Mouse (Mus musculus) cortical plate, adult 2 months (tissue): ENCODE results near the gene Olfr875. TPM values are rescaled to one million over a fixed set of nuclear protein-coding genes. Genes with fewer than 3 reads are reported as not detected.
"Not testable (repeated sequence)": the region's sequence is repeated elsewhere in the genome, so short reads cannot be mapped to it uniquely, and the experiment has no call there.

Experiments
- H3K27ac ChIP-seq: fragments of 200-500 bp; 2 replicates; pipeline ENCODE4 v1.5.1; 2012; ENCODE audit warnings: low read length, control low read depth, inconsistent platforms; ENCODE audit not compliant: insufficient read depth
- H3K4me1 ChIP-seq: fragments of 200-500 bp; 2 replicates; pipeline ENCODE4 v1.6.1; 2011; ENCODE audit warnings: low read length; ENCODE audit not compliant: control insufficient read depth, insufficient read depth
- H3K4me3 ChIP-seq: fragments of 200-500 bp; 2 replicates; pipeline ENCODE4 v1.5.1; 2011; ENCODE audit warnings: mild to moderate bottlenecking, low read length, control low read depth; ENCODE audit not compliant: insufficient read depth
- CTCF ChIP-seq: fragments of 200-500 bp; IDR thresholded peaks from 2 replicates; pipeline ENCODE4 v1.5.1; 2011; ENCODE audit warnings: mild to moderate bottlenecking, control low read depth, low read length; ENCODE audit not compliant: insufficient read depth; ENCODE audit errors: extremely low read depth
- POLR2A ChIP-seq: fragments of 200-500 bp; IDR thresholded peaks from 2 replicates; pipeline ENCODE4 v1.6.1; 2011; ENCODE audit warnings: mild to moderate bottlenecking, low read length, control low read depth; ENCODE audit not compliant: insufficient read depth; ENCODE audit errors: extremely low read depth
- polyA plus RNA-seq: library from polyadenylated mRNA; depleted of rRNA; stranded (reverse); fragments of >200 nt; gene quantifications from 2 replicates; pipeline ENCODE4 v1.2.3, GENCODE M21; 2012; rRNA removed

Olfr875 gene
- not detected in 2 replicates for polyA plus RNA-seq

DNA sequence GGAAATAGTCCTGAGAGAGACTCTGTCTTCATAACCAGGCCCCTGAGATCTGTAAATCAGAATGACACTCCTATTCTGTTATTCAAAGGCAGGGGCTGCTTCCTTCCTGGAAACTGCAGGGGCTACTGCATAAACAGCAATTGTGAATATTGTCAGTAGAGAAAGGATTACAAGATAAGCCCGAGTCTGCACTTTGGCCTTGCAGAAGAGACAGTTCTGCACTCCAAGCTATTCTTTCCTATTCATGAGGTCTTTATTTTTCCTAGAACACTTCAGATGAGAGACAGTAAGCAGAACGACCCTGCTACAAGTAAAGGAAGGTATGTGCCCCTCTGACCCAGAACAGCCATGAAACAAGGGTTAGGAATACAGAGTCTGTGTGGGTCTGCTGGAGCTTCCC is at the start of gene Olfr875:
Gene Olfr875, plus strand, starts transcription at position 99 of the 400 bp plus-strand sequence.
- TF ChIP-seq POLR2A (no peak), CTCF (no peak)
- Histone ChIP-seq H3K4me1 (no peaks in the 10 kb centered on the region), H3K27ac (no peak within 1 kb of the TSS)

DNA sequence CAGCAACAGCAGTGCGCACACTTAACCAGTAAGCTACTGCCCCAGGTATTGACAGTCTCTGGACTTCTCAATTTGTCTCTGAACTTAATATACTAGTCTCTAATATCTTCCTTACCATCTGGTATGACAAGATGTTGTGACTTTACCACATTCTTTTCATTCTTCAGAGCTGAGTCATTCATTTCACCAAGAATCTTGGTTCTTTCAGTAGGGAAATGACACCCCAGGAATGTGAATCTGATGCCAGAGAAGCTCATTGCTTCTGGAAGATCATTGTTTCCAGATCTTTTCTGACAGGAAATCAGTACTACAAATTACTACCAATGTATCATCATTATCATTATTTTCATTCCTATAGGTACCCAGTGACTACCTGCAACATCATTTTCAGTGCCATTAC is 37.3 kb upstream of the Olfr875 start:
- TF ChIP-seq POLR2A: no peak
- no peak overlapping the region for H3K27ac ChIP-seq

More for the DNA sequence above, at the start of gene Olfr875:
- no peak within 1 kb of the TSS for H3K4me3 ChIP-seq

DNA sequence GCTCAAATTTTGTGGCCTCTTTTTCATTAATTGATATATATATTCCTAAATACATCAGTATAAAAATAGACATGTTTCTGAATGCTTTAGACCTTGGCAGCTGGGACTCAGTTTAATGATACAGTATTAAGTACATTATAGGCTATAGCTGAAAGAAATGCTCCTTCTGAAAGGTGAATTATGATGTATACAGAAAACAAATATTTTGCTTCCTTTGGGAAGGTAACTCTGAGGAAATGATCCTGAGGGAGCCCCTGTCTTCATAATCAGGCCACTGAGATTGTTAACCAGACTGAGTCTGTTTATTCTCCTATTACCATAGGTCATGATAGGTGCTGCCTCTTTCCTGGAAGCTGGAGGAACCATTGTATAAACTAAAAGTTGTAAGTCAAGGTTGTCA is 26.9 kb upstream of the Olfr875 start, which contains the start of gene Olfr874:
Gene Olfr874, plus strand, starts transcription at position 301 of the 400 bp plus-strand sequence.
- TF ChIP-seq POLR2A (no peak), CTCF (no peak)
- Histone ChIP-seq H3K4me1 (no peaks in the 10 kb centered on the region), H3K4me3 (no peak within 1 kb of the TSS), H3K27ac (no peak within 1 kb of the TSS)

More for the DNA sequence above, 37.3 kb upstream of the Olfr875 start:
- Histone ChIP-seq H3K4me1 (no peaks in the 10 kb centered on the region), H3K4me3 (no peak overlapping the region)

DNA sequence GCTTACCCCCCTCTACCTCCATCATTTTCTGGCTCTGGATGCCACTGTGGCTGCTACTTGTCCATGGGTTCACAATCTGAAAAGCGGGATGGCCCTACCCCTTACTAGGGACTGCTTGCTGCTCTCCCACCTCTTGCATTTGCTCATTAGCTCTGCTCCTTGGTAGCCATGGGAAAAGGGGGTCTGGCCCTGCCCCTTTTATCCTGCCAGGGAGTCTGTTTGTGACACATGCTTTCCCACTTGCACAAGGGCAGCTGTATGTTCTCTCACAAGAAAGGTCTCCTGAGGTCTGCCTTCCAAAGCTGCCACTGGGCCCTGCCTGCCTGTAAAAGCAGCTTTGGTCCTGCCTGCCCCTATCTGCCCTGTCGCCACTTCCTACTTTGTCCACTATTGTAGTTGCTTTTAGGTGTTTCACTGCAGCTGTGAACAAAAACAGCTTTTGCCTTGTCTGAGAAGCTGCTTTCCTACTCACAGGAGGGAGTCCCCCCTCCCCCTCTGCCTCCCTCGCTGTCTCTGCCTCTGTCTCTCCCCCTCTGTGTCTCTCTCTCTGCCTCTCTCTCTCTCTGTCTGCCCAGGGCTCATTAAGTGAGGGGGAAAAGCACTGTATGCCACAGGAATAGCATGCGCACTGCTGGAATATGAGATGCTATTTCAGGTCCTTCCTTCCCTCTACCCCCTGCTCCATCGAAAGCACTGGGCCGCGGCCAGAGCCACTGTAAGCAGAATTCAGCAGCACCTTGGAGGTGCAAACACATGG is 21.2 kb upstream of the Olfr875 start:
- no peaks in the 10 kb centered on the region; the same call in 1 of the 2 replicates for H3K4me1 ChIP-seq
- TF ChIP-seq POLR2A (no peak), CTCF (no peak)
- H3K4me3 ChIP-seq: no peak overlapping the region
- H3K27ac ChIP-seq: no peak overlapping the region; the same call in 1 of the 2 replicates

DNA sequence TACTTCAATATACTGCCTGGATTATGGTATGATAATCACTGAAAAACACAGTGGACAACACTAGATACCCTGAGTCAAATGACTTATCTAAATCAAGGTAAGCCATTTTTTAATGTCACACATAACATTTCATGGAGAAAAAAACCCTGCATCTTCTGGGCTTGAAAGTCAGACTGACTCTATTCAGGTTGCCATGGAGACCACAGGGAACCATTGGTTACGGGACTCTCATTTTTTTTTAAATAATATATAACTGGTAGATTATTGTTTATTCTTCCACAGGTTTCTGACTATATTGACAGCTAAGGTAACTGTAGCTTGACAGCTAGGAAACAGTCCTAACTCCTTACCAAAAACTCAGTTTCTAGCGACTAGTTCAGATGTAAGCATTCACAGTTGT is 20.2 kb upstream of the Olfr875 start:
- Histone ChIP-seq H3K4me3 (no peak overlapping the region), H3K27ac (no peak overlapping the region), H3K4me1 (no peaks in the 10 kb centered on the region; the same call in 1 of the 2 replicates)
- TF ChIP-seq CTCF: no peak
- no peak for TF ChIP-seq POLR2A

DNA sequence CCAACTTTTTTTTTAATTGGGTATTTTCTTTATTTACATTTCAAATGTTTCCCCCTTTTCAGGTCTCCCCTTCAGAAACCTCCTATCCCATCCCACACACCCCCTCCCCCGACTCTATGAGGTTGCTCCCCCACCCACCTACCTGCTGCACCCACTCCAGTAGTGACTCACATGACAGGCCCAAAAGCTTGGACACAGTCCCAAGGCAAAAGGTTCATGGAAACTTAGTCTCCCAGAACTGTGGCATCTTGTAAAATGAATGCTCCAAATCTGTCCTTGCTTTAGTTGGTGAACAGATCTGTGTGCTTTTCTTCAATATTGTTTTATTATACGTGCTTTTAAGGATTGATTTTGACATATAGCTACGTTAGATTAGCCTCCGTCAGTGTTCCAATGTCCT is 19.7 kb upstream of the Olfr875 start:
- H3K4me1 ChIP-seq: no peaks in the 10 kb centered on the region; the same call in 1 of the 2 replicates
- no peak overlapping the region for H3K4me3 ChIP-seq
- no peak overlapping the region for H3K27ac ChIP-seq
- no peak for TF ChIP-seq POLR2A
- TF ChIP-seq CTCF: no peak

DNA sequence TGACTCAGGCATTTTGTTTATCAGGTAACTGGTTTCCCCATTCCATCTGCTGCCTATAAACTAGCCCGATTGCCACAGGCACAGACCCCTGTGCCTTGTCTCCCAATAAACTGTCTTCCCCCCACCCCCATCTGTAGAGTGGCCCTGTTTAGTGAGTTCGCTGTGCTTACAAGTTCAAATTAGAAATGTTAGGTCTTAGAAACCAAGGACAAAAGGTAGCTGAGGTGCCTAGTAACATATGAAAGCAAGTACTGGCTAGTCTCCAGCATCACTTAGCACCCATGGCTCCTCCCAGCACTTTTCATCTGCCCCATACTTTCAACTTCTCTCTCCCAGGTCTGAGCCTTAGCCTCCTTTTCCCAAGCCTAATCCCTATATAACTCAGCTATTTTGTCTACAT is 9.9 kb upstream of the Olfr875 start:
- Histone ChIP-seq H3K4me3 (no peak overlapping the region), H3K27ac (no peak overlapping the region), H3K4me1 (no peaks in the 10 kb centered on the region)
- TF ChIP-seq CTCF (no peak), POLR2A (no peak)

DNA sequence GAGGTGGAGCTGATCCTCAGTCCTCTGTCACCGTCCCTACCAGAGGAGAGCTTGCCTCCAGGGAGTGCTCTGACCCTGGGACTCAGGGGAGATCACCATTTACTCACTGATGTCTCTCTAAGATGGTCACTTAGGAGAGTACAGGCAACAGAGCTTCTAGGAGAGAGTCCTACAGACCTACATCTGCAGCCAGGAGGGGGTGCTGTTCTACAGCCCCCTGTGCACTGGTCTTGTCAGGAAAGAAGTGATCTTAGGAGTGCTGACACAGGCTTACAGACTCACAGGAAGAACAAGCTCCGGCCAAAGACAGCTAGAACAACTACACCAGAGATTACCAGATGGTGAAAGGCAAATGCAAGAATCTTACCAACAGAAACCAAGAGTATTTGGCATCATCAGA is 9.1 kb upstream of the Olfr875 start:
- Histone ChIP-seq H3K4me3 (no peak overlapping the region), H3K4me1 (no peaks in the 10 kb centered on the region), H3K27ac (no peak overlapping the region)
- TF ChIP-seq POLR2A (no peak), CTCF (no peak)

DNA sequence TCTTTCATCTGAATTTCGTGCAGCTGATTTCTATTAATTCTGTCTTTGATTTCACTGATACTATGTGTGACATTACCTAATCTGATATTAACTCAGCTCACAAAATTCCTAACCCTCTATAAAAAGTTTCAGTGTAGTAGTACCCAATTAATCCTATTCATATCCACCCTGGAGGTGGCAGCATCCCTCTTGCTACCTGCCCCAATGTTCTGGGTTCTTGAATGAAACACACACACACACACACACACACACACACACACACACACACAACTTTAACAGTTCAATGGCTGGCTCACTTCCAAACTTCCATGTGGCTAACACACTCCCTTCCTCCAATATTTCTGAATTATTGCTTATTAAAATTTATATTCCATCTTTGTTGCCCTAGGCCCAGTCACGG is 996 bp upstream of the Olfr875 start:
- TF ChIP-seq CTCF (no peak), POLR2A (no peak)
- no peak overlapping the region for H3K27ac ChIP-seq
- no peaks in the 10 kb centered on the region for H3K4me1 ChIP-seq
- H3K4me3 ChIP-seq: no peak overlapping the region

DNA sequence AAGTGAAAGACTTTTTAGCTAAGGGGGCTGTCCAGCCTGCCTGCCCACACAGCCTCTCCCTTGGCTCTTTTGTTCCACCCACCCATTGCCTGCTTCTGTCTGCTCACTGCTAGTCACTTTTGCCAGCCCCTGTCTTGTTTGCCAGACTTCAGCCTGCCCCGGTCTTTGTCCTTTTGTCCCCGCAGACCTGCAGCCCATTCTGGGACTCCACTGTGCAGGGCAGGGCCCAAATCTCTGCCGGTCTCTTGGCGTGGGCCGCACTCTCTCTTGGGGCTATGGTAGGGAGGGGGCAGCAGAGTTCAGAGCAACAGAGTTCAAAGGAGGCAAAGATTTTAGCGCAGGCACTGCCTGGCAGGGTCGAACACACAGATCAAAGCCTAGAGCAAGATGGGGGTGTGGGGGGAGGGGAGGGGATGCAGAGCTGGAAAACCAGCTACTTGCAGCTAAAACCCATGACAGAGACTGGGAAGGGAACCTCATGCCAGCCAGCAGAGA is 11.2 kb downstream of the Olfr875 start:
- no peak for TF ChIP-seq CTCF
- TF ChIP-seq POLR2A: no peak
- H3K4me3 ChIP-seq: no peak overlapping the region
- H3K27ac ChIP-seq: no peak overlapping the region
- H3K4me1 ChIP-seq: 0 out of 2 replicates have a peak, but pooled peaks cover 2% of the 10 kb centered on the region

DNA sequence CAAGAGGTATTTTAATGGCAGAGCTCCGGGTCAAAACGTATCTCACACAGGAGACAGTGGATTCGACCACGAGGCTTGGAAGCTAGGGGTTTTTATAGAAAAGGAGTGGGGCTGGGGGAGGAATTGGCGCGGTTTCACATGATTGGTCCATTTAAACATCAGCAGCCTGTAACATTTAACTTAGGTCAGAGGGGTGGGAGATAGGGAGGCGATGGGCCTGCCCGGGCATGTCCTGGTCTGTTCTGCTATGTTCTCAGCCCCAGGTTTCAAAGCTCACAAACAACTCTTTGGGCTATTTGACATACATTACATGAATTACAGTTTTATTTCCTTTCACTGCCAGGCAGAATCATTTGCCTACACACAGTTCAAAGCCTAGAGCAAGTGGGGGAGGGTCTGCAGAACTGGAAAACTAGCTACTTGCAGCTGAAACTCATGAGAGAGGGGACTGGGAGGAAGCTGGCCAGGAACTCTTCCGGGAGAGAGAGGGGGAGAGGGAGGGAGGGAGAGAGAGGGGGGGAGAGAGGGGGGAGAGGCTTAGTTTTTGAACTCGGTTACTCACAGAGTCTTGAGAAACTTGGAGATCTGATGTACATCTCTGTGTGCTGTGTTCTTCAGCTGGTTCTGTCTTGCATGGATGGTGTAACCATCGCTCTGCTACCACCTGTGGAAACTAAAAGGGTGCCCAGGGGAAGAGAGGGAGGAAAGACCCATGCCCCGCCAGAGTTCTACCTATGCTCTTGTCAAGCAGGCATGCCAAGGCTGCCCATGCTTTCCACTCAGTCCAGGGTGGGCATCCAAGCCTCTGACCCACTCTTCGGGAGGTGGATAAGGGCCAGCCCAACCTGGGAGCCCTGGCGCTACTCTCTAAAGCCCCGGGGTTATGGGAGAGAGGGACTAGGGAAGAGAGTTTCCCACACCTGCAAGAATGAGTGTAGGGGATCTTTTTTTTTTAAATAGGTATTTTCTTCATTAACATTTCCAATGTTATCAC is 12.0 kb downstream of the Olfr875 start:
- H3K27ac ChIP-seq, H3K4me3 ChIP-seq, H3K4me1 ChIP-seq: not testable (repeated sequence)
